Mouse (Mus musculus) stomach, postnatal 0 days (tissue): ENCODE results near the gene Lrrc15.

Experiments used
- CTCF ChIP-seq: IDR thresholded peaks from 2 replicates; pipeline ENCODE4 v1.5.1; 2016; ENCODE audit warnings: antibody characterized with exemption, low read depth, mild to moderate bottlenecking, moderate library complexity
- EP300 ChIP-seq: optimal IDR thresholded peaks from 2 replicates; pipeline ENCODE3; 2016; ENCODE audit warnings: antibody characterized with exemption

DNA sequence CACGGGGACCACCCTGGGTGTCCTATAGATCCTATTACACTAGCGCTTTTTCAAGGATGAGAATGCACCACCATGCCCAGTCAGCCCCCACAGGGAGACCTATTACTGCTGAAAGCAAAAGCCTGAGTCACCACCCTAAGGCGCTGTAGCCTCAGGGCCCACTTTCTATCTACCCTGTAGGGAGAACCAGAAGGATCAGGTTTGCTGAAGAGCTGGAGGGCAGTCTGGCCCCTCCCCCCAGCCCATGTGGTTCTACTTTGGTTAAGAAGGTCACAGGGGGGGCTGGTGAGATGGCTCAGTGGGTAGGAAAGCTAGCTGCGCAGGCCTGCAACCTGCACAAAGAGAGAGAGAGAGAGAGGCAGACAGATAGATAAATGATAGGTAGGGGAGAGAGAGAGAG is 2.6 kb upstream of the Lrrc15 start:
- TF ChIP-seq CTCF = no peak
- TF ChIP-seq EP300 = no peak
